Mouse (Mus musculus) liver, embryonic 13.5 days (tissue): ENCODE results near the gene Apod. TPM values are rescaled to one million over a fixed set of nuclear protein-coding genes. Genes with fewer than 3 reads are reported as not detected.

ENCODE experiments used
- ATAC-seq: fragments of 200-750 bp; cut with Nextera tagmentation; 2 replicates; pipeline ENCODE4 v1.8.0; 2017; ENCODE audit warnings: low read depth, mild to moderate bottlenecking, moderate number of reproducible peaks, moderate library complexity
- DNase-seq: peaks from one replicate; pipeline ENCODE4 v3.0.0; 2022
- H3K27ac ChIP-seq: fragments of 300-500 bp; sonication (generic); 2 replicates; pipeline ENCODE4 v1.5.1; 2015; ENCODE audit warnings: moderate library complexity, mild to moderate bottlenecking, inconsistent platforms
- H3K27me3 ChIP-seq: fragments of 300-500 bp; sonication (generic); 2 replicates; pipeline ENCODE4 v1.6.1; 2015; ENCODE audit warnings: mild to moderate bottlenecking, inconsistent platforms
- H3K36me3 ChIP-seq: fragments of 300-500 bp; sonication (generic); 2 replicates; pipeline ENCODE4 v1.6.1; 2015; ENCODE audit warnings: mild to moderate bottlenecking, inconsistent platforms
- H3K4me1 ChIP-seq: fragments of 300-500 bp; sonication (generic); replicated peaks from 2 replicates; pipeline ENCODE4 v1.6.1; 2015; ENCODE audit warnings: inconsistent platforms
- H3K4me2 ChIP-seq: fragments of 300-500 bp; sonication (generic); 2 replicates; pipeline ENCODE4 v1.6.1; 2015; ENCODE audit warnings: inconsistent platforms, mild to moderate bottlenecking, moderate library complexity
- H3K4me3 ChIP-seq: fragments of 300-500 bp; sonication (generic); replicated peaks from 2 replicates; pipeline ENCODE4 v1.5.1; 2015; ENCODE audit warnings: mild to moderate bottlenecking, inconsistent platforms
- H3K9ac ChIP-seq: fragments of 300-500 bp; sonication (generic); 2 replicates; pipeline ENCODE4 v1.6.1; 2015; ENCODE audit warnings: mild to moderate bottlenecking, inconsistent platforms
- H3K9me3 ChIP-seq: fragments of 300-500 bp; sonication (generic); replicated peaks from 2 replicates; pipeline ENCODE4 v1.6.1; 2016; ENCODE audit warnings: inconsistent platforms
- WGBS: fragments of 180-500 bp; shearing (Covaris S2); methylation state at CpG from one replicate; pipeline ENCODE4 v1.1.7; 2015; ENCODE audit not compliant: insufficient replicate concordance; 5-methylcytosine and 5-hydroxymethylcytosine counted together
- polyA plus RNA-seq: library from polyadenylated mRNA; unstranded; fragments of >200 nt; fragmentation: Nextera tagmentation; extraction: Ambion mirVana; gene quantifications from 2 replicates; pipeline ENCODE4 v1.2.1, GENCODE M21; 2015

Gene Apod
- polyA plus RNA-seq, 1 experiment from 2014 or later, result 0.14 TPM

DNA sequence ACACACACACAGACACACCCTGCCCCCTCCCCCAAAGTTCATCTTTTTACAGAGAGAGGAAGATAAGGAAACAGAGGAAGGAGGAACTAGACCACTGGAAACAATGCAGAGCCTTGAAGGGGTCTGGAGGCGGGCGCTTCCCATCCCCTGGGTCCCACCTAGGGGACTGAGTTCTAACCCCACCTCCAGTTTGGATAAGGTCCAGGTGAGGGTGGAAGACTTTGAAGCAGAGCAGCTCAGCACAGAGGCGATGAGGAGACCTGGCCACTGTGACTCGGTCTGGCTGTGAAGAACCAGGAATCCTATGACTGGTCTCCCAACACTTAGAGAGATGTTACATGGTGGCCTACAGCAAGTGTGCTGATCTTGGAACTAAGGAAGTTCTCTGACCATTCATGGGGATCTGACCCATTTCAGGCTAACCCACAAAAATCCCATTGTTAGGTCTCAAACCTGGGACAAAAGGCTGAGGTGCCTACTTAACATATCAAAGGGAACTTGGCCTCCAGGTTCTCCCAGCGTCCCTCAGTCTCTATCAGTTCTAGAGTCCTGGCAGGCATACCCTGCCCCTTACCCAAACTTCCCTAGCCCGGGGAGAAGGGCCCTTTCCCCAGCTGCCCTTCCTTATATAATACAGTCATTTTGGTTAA lies 13.6 kb downstream of the Apod start:
- 57% methylated on average over 6 of the region's 6 CpGs for WGBS
- DNase-seq (no peak), ATAC-seq (no peak)
- Histone ChIP-seq H3K4me1 (no peaks in the 10 kb centered on the region), H3K27me3 (no peaks in the 10 kb centered on the region), H3K27ac (no peak overlapping the region), H3K9ac (no peak overlapping the region), H3K9me3 (no peaks in the 10 kb centered on the region), H3K4me3 (no peak overlapping the region), H3K36me3 (no peaks in the 10 kb centered on the region), H3K4me2 (no peak overlapping the region)

DNA sequence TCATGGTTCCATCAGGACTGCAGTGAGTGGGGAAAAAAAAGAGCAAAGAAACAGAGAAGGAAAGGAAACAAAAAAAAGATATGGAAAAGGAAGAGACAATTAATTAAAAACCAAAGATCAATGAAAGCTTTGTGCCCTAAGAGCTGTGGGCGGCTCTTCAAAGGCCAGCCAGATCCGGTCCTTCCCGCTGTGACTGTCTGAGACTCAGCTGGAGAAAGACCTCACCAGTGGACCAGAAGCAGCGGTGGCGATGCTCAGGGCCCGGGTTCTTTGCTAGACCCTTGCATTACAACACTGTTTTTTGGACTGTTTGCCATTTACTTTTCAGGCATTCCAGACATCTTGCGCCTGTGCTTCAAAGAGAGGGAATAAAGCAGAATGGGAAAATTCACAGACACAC lies 14.1 kb downstream of the Apod start:
- Histone ChIP-seq H3K27me3 (no peaks in the 10 kb centered on the region), H3K9me3 (no peaks in the 10 kb centered on the region), H3K4me3 (no peak overlapping the region), H3K9ac (no peak overlapping the region), H3K4me1 (no peaks in the 10 kb centered on the region), H3K27ac (no peak overlapping the region), H3K4me2 (no peak overlapping the region), H3K36me3 (no peaks in the 10 kb centered on the region)
- no peak for ATAC-seq
- 35% methylated on average over 7 of the region's 7 CpGs for WGBS
- no peak for DNase-seq

DNA sequence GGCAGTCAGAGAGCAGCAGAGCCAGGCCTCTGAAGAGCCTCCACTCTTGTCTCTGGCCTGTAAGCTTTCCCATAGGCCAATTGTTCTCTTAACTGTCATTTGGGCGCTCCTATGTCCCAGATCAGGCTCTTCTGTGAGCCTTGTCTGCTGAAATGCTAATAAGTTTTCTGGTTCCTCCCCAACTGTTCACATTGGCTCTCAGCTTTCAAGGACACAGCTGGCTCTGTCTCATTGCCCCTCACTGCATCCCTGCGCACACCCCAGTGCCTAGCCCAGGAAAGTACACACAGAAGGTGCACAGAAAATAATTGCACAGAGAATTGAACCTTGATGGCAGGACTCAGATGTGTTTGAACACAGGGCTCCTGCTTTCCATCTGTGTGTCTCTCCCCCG lies 14.7 kb downstream of the Apod start:
- Histone ChIP-seq H3K4me1 (no peaks in the 10 kb centered on the region), H3K36me3 (no peaks in the 10 kb centered on the region), H3K27me3 (no peaks in the 10 kb centered on the region), H3K9ac (no peak overlapping the region), H3K9me3 (no peaks in the 10 kb centered on the region), H3K4me3 (no peak overlapping the region), H3K4me2 (no peak overlapping the region), H3K27ac (no peak overlapping the region)
- ATAC-seq (no peak), DNase-seq (no peak)
- 58% methylated on average over 3 of the region's 3 CpGs for WGBS

- 52% methylated on average over 11 of the region's 11 CpGs for WGBS
- Histone ChIP-seq H3K9me3 (no peaks in the 10 kb centered on the region), H3K4me3 (no peak overlapping the region), H3K27ac (no peak overlapping the region), H3K27me3 (no peaks in the 10 kb centered on the region), H3K4me2 (no peak overlapping the region), H3K36me3 (no peaks in the 10 kb centered on the region), H3K9ac (no peak overlapping the region), H3K4me1 (no peaks in the 10 kb centered on the region)
- no peak for DNase-seq
- no peak for ATAC-seq
These were observed 15.2 kb downstream of the Apod start for GRCm38 (mm10) chr16:31299164-31299959.

DNA sequence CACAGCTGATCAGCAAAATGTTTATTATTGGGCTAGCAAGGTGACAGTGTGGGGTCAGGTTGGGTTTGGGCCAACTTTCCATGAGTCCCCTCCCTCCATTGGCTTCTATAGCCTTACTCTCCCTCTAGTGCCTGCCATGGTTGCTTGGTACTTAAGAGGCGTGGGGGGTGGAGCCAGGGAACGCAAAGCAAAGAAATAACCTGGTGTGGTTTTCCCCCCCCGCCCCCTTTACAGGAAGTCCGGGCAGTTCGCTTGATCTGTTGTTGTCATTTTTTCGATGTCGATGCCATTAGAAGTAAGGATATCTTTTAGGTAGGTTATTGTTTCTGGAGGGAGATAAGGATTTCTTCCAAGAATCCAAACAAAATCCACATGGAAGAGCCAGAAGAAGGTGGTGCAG lies 17.5 kb downstream of the Apod start:
- H3K4me1 ChIP-seq, result no peaks in the 10 kb centered on the region
- no peak overlapping the region for H3K4me3 ChIP-seq
- WGBS, result 49% methylated on average over 7 of the region's 7 CpGs
- H3K36me3 ChIP-seq, result no peaks in the 10 kb centered on the region
- H3K9me3 ChIP-seq, result no peaks in the 10 kb centered on the region
- H3K27me3 ChIP-seq, result no peaks in the 10 kb centered on the region
- H3K27ac ChIP-seq, result no peak overlapping the region
- H3K9ac ChIP-seq, result no peak overlapping the region
- H3K4me2 ChIP-seq, result no peak overlapping the region
- ATAC-seq (no peak), DNase-seq (no peak)

DNA sequence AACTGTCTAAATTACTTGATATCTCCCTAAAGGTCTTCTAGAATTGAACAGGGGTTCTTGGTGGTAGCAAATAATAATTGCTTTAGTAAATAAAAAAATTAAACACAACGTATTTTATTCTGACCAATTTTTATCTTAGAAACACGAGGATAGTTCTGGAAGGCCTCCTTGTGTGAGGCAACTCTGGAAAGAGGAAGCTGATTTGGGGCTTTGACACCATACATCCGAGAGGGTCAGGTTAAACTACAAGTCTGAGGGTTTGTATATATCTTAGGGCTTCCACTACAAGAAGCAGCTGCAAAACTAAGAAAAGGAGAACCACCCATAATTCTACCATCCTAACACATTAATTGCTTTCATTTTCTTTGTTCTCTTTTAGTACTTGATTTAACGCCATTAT lies 20.8 kb downstream of the Apod start:
- Histone ChIP-seq H3K4me3 (no peak overlapping the region), H3K9me3 (no peaks in the 10 kb centered on the region), H3K27me3 (no peaks in the 10 kb centered on the region), H3K9ac (no peak overlapping the region), H3K36me3 (no peaks in the 10 kb centered on the region), H3K27ac (no peak overlapping the region), H3K4me1 (no peaks in the 10 kb centered on the region), H3K4me2 (no peak overlapping the region)
- DNase-seq (no peak), ATAC-seq (no peak)
- WGBS, result 32% methylated on average over 4 of the region's 4 CpGs

DNA sequence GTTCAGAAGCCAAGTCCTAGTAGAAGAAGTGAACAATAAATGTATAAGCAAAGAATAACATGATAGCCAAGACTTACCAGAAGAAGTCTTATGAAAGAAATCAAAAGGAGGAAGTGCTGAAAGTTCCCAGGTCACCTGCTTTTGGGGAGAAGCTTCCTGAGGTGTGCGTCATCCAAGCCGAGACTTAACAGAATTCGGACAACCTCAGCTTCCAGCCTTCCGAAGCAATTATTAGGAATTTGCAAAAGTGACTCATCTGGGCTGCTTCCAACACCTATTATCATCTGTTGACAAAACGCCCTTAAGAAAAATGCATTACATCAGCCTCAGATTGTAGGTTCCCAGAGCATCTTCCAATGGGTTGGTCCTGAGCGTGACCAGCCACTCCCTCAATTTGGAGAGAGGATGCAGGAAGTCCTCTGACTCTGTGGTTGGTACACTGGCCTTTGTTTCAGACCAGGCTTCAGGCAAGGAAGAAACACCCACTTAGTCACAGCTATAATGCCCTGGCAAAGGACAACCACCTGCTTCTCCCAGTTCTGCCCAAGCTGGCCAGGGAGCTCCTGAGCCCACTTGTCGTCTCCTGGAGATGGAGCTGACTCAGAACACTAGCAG lies 23.8 kb downstream of the Apod start:
- WGBS, result 53% methylated on average over 7 of the region's 7 CpGs

DNA sequence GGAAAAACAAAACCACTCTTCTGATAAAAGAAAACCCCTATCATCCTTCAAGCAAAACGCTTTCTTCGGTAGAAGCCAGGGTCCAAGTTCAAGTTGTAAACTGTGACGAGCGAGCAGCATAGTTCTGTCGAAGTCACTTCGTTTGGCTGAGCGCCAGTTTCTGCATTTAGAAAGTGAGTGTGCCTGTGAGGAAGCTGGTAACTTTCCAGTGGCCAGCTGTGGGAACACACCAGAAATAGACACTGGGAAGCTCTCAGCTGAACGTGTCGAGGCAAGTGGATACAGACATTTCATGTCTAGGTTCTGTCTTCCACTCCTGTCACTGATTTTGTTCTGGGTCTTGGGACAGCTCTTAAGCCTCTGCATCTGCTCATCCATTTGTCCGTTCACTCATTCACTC lies 24.3 kb downstream of the Apod start:
- ATAC-seq (no peak), DNase-seq (no peak)
- no peak overlapping the region for H3K9ac ChIP-seq
- no peak overlapping the region for H3K27ac ChIP-seq
- no peak overlapping the region for H3K4me2 ChIP-seq
- 36% methylated on average over 10 of the region's 10 CpGs for WGBS
- H3K9me3 ChIP-seq, result no peaks in the 10 kb centered on the region
- H3K4me1 ChIP-seq, result no peaks in the 10 kb centered on the region
- H3K27me3 ChIP-seq, result no peaks in the 10 kb centered on the region
- no peak overlapping the region for H3K4me3 ChIP-seq
- H3K36me3 ChIP-seq, result no peaks in the 10 kb centered on the region

More for the DNA sequence above, 23.8 kb downstream of the Apod start:
- no peaks in the 10 kb centered on the region for H3K4me1 ChIP-seq
- no peak overlapping the region for H3K4me3 ChIP-seq
- H3K36me3 ChIP-seq, result no peaks in the 10 kb centered on the region
- no peak overlapping the region for H3K4me2 ChIP-seq
- H3K27me3 ChIP-seq, result no peaks in the 10 kb centered on the region
- ATAC-seq, result no peak
- no peak for DNase-seq
- H3K27ac ChIP-seq, result no peak overlapping the region
- H3K9me3 ChIP-seq, result no peaks in the 10 kb centered on the region
- no peak overlapping the region for H3K9ac ChIP-seq

- no peak overlapping the region for H3K4me2 ChIP-seq
- 79% methylated on average over 3 of the region's 3 CpGs for WGBS
- no peak overlapping the region for H3K9ac ChIP-seq
- no peaks in the 10 kb centered on the region for H3K27me3 ChIP-seq
- no peak overlapping the region for H3K27ac ChIP-seq
- no peak for ATAC-seq
- H3K4me1 ChIP-seq, result no peaks in the 10 kb centered on the region
- H3K4me3 ChIP-seq, result no peak overlapping the region
- no peaks in the 10 kb centered on the region for H3K9me3 ChIP-seq
- no peaks in the 10 kb centered on the region for H3K36me3 ChIP-seq
- DNase-seq, result no peak
These were observed 26.9 kb downstream of the Apod start for GRCm38 (mm10) chr16:31287712-31288111.

DNA sequence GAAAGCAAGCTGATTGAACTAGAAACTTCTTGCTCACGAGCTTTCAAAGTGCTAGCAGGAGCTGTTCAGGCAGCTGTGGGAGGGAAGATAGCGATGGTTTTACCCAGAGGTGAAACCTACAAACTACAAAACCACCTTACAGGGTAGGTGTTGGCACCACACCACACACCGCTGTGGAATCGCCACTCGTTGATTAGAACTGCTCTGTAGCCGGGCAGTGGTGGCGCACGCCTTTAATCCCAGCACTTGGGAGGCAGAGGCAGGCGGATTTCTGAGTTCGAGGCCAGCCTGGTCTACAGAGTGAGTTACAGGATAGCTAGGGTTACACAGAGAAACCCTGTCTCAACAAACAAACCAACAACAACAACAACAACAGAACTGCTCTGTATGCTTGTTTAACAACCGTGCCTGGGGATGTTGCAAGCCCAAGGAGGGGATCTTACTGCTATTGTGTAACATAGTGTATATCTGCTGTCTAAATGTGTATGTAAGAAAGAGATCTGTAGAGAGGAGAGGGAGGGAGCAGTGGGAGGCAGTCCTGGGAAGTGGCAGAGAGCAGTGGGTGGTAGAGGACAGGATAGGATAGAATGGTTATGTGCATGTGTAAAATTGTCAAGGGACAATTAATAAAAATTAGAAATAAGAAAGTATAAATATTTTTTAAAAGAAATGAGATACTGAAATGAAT lies 27.7 kb downstream of the Apod start:
- H3K9ac ChIP-seq, result no peak overlapping the region
- no peak overlapping the region for H3K4me3 ChIP-seq
- no peak overlapping the region for H3K27ac ChIP-seq
- H3K4me2 ChIP-seq, result no peak overlapping the region
- H3K36me3 ChIP-seq, result no peaks in the 10 kb centered on the region
- H3K4me1 ChIP-seq, result no peaks in the 10 kb centered on the region
- DNase-seq (no peak), ATAC-seq (no peak)
- H3K27me3 ChIP-seq, result no peaks in the 10 kb centered on the region
- WGBS, result 71% methylated on average over 11 of the region's 11 CpGs
- H3K9me3 ChIP-seq, result no peaks in the 10 kb centered on the region

GRCm38 (mm10) chr16:31281981-31282380 lies 32.6 kb downstream of the Apod start:
- no peaks in the 10 kb centered on the region for H3K9me3 ChIP-seq
- H3K27ac ChIP-seq, result no peak overlapping the region
- no peak overlapping the region for H3K4me3 ChIP-seq
- no peak for ATAC-seq
- H3K9ac ChIP-seq, result no peak overlapping the region
- H3K4me1 ChIP-seq, result no peaks in the 10 kb centered on the region
- H3K36me3 ChIP-seq, result no peaks in the 10 kb centered on the region
- no peak for DNase-seq
- 65% methylated on average over 2 of the region's 2 CpGs for WGBS
- H3K4me2 ChIP-seq, result no peak overlapping the region
- H3K27me3 ChIP-seq, result 0 out of 2 replicates have a peak, but pooled peaks cover 3% of the 10 kb centered on the region
